Mouse (Mus musculus) liver, postnatal 0 days (tissue): ENCODE results near the gene Kmt2b.

ENCODE experiments used
- CTCF ChIP-seq: sonication (generic); IDR thresholded peaks from 2 replicates; pipeline ENCODE4 v1.5.1; 2016; ENCODE audit warnings: antibody characterized with exemption, low read depth
- EP300 ChIP-seq: IDR thresholded peaks from 2 replicates; pipeline ENCODE4 v1.6.1; 2016; ENCODE audit warnings: antibody characterized with exemption, low read depth, mild to moderate bottlenecking

GRCm38 (mm10) chr7:30563906-30564280, 24.6 kb downstream of the Kmt2b start:
- no peak for TF ChIP-seq CTCF
- no peak for TF ChIP-seq EP300
